Mouse (Mus musculus) thymus, adult 2 months (tissue): ENCODE results near the gene Gm28308.

Experiments used
- CTCF ChIP-seq: fragments of 200-500 bp; IDR thresholded peaks from 2 replicates; pipeline ENCODE4 v1.5.1; 2012; ENCODE audit warnings: mild to moderate bottlenecking, control low read depth, low read length, moderate library complexity, borderline replicate concordance; ENCODE audit not compliant: control insufficient read depth, poor library complexity, insufficient read depth; ENCODE audit errors: extremely low read depth
- POLR2A ChIP-seq: fragments of 200-500 bp; IDR thresholded peaks from 2 replicates; pipeline ENCODE4 v1.6.1; 2012; ENCODE audit warnings: mild to moderate bottlenecking, low read length, control low read depth, moderate library complexity; ENCODE audit not compliant: control insufficient read depth, poor library complexity, insufficient read depth; ENCODE audit errors: extremely low read depth

DNA sequence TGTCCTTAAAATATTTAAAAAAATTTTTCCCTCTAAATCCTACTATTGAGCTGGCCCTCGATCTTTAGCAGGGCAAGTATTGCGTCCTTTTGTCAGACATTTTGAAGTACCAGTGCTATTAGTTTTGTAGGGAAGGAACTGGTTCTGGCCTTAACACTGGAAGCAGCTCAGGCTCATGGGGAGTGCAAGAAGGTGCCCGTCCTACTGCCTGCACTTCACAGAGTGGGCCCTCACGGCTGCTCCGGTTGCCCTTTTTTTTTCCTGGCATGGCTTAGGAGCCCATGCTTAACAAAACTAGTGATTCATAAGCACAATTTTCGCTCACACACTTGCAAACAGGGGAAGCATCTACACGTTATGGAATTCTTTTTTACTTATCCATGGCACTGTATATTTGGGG lies 25.8 kb upstream of the Gm28308 start:
- TF ChIP-seq POLR2A, result no peak
- no peak for TF ChIP-seq CTCF
